Mouse (Mus musculus) spleen, adult 18-20 months (tissue): Measurements from ENCODE around the gene Olfr845.

Experiments
- DNase-seq, 2 experiments: peaks; one replicate each; pipeline ENCODE4 v3.0.0; 2022; ENCODE audit warnings: mixed read lengths in 2 of 2

Olfr845 gene

DNA sequence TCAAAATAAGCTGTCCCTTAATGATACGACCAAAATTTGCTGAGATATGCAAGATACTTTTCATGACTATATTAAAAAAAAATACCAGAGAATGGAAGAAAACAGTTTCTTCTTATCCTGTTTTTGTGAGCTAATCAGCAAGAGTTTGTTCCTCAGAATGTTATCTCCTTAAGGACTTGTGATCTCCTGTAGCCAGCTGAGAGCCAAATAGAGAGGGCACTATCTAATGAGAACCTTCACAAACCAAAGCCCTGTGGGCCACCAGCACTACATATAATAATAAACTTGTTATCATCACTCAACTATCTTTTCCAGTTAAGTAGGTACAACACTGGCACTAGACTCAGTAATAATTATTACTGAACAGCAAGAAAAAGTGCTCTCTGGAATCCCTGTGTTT, at the start of gene Olfr845:
Olfr845 (plus strand) TSS at position 301 of the 400 bp plus-strand sequence.
- no peak for DNase-seq

DNA sequence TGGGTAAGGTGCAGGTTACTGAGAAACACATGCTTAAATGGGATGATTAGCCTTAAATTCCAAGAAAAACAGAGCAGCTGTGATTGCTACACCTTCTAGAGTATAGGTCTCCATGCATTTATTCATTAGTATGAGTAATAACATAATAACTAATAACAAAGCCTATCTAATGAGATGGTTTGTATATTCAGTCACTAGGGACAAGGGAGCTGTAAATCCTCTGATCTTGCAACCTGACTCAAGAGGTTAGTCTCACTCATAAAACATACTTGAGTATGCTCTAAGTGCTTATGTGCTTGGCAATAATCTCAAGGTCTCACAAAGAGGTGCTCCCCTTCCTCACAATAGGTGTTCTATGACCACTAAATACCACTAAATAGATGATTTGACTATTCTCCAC, 20.2 kb upstream of the Olfr845 start, which contains the start of gene Olfr844:
Olfr844 (plus strand) TSS at position 301 of the 400 bp plus-strand sequence.
- no peak for DNase-seq

DNA sequence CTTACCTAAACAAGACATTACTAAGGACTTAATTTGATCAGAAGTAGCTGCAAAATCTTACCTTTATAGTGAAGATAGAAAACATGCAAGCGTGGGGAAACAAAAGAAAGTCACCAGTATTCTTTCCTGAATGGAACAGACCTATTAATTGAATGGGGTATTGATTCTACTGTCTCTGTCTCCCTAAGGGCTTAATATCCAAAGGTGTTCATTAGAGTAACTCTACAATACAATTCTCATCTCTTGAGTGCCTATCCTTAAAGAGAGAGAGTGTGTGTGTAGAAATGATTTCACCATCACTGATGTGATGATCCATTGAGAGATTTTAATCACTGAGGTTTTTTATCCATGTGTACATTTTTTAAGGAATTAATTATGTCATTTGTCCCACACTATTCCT, 27.6 kb downstream of the Olfr845 start, which contains the start of gene Olfr846:
Olfr846 (minus strand) TSS at position 101 of the 400 bp plus-strand sequence.
- DNase-seq = no peak

DNA sequence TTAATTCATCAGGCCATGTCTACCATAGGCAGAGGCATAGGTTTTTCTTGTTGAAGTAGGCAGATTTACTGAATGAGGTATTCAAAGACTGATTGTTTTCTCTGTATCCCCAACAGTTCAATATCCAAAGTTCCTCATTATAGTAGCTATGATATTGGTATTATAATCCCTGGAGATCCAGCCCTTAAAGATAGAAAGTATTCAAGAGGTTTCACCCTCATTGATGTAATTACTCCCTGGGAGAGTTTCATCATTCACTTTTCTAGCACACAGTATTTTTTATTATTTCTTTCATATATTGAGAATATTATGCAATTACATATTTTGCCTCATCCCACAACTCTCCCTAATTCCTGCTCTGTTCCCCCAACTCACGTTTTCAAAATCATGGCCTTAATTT, 42.3 kb downstream of the Olfr845 start, which contains the start of gene Olfr847:
Olfr847 (minus strand) TSS at position 101 of the 400 bp plus-strand sequence.
- DNase-seq = no peak
